Mouse (Mus musculus) midbrain, embryonic 13.5 days (tissue): ENCODE measurements at regions not wholly inside any gene's neighbourhood (a gene's known extent, or its start where the extent isn't known, plus 50 kb on each side); places are given as distances from the start of the nearest gene placed in this dataset.

ENCODE experiments used
- ATAC-seq: fragments of 200-750 bp; cut with Nextera tagmentation; 2 replicates; pipeline ENCODE4 v1.8.0; 2017; ENCODE audit warnings: mild to moderate bottlenecking, moderate TSS enrichment, moderate library complexity
- H3K27ac ChIP-seq: fragments of 300-500 bp; sonication (generic); 2 replicates; pipeline ENCODE4 v1.5.1; 2015; ENCODE audit warnings: inconsistent platforms, mild to moderate bottlenecking, moderate library complexity
- H3K27me3 ChIP-seq: fragments of 300-500 bp; sonication (generic); 2 replicates; pipeline ENCODE4 v1.6.1; 2015; ENCODE audit warnings: mild to moderate bottlenecking, inconsistent platforms
- H3K36me3 ChIP-seq: fragments of 300-500 bp; sonication (generic); 2 replicates; pipeline ENCODE4 v1.6.1; 2015; ENCODE audit warnings: mild to moderate bottlenecking, inconsistent platforms
- H3K4me1 ChIP-seq: fragments of 300-500 bp; sonication (generic); replicated peaks from 2 replicates; pipeline ENCODE4 v1.6.1; 2015; ENCODE audit warnings: inconsistent platforms
- H3K4me2 ChIP-seq: fragments of 300-500 bp; sonication (generic); replicated peaks from 2 replicates; pipeline ENCODE4 v1.6.1; 2015; ENCODE audit warnings: moderate library complexity, mild to moderate bottlenecking, inconsistent platforms
- H3K4me3 ChIP-seq: fragments of 300-500 bp; sonication (generic); replicated peaks from 2 replicates; pipeline ENCODE4 v1.5.1; 2015; ENCODE audit warnings: mild to moderate bottlenecking, inconsistent platforms
- H3K9ac ChIP-seq: fragments of 300-500 bp; sonication (generic); replicated peaks from 2 replicates; pipeline ENCODE4 v1.6.1; 2015; ENCODE audit warnings: mild to moderate bottlenecking, inconsistent platforms
- H3K9me3 ChIP-seq: fragments of 300-500 bp; sonication (generic); 2 replicates; pipeline ENCODE4 v1.6.1; 2016; ENCODE audit warnings: mild to moderate bottlenecking, inconsistent platforms
- WGBS: fragments of 180-500 bp; shearing (Covaris S2); methylation state at CpG from one replicate; pipeline ENCODE4 v1.1.7; 2015; 5-methylcytosine and 5-hydroxymethylcytosine counted together

GRCm38 (mm10) chr6:36058206-36058605 lies 329.7 kb upstream of the Chrm2 start:
- Histone ChIP-seq H3K36me3 (no peaks in the 10 kb centered on the region), H3K4me1 (no peaks in the 10 kb centered on the region), H3K27me3 (no peaks in the 10 kb centered on the region), H3K4me2 (no peak overlapping the region), H3K9ac (no peak overlapping the region), H3K4me3 (no peak overlapping the region), H3K9me3 (no peaks in the 10 kb centered on the region), H3K27ac (no peak overlapping the region)
- no peak for ATAC-seq

GRCm38 (mm10) chr6:36060411-36060810 lies 327.5 kb upstream of the Chrm2 start:
- H3K4me1 ChIP-seq, result no peaks in the 10 kb centered on the region
- no peak overlapping the region for H3K27ac ChIP-seq
- ATAC-seq, result no peak
- 87% methylated on average over 1 of the region's 1 CpGs for WGBS
- no peaks in the 10 kb centered on the region for H3K36me3 ChIP-seq
- no peaks in the 10 kb centered on the region for H3K9me3 ChIP-seq
- no peak overlapping the region for H3K9ac ChIP-seq
- no peak overlapping the region for H3K4me3 ChIP-seq
- no peaks in the 10 kb centered on the region for H3K27me3 ChIP-seq
- no peak overlapping the region for H3K4me2 ChIP-seq

- WGBS, result 96% methylated on average over 1 of the region's 1 CpGs
- ATAC-seq, result no peak
- no peak overlapping the region for H3K4me3 ChIP-seq
- no peaks in the 10 kb centered on the region for H3K27me3 ChIP-seq
- no peaks in the 10 kb centered on the region for H3K4me1 ChIP-seq
- H3K9me3 ChIP-seq, result no peaks in the 10 kb centered on the region
- H3K27ac ChIP-seq, result no peak overlapping the region
- H3K9ac ChIP-seq, result no peak overlapping the region
- H3K36me3 ChIP-seq, result no peaks in the 10 kb centered on the region
- no peak overlapping the region for H3K4me2 ChIP-seq
Measured at GRCm38 (mm10) chr6:36064919-36065318, 323.0 kb upstream of the Chrm2 start.

DNA sequence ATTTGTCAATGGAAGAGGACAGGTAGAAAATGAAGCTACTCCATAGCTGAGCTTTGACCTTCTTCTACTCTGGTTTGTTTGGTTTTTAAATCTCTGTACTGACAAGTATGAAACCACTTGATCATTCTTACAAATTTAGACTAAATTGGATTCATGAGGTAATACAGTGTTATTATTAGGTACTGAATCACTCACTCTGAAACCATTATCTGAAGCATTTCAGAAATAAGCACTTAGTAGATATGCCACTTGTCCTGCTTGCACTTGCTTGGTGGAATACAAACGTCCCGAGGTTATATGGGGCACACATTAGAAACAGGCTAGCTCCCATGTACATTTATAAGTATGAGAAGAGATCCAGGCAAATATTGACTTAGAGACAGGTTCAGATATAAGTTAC lies 319.2 kb upstream of the Chrm2 start:
- no peaks in the 10 kb centered on the region for H3K9me3 ChIP-seq

GRCm38 (mm10) chr6:36079559-36079958 lies 308.3 kb upstream of the Chrm2 start:
- WGBS, result 53% methylated on average over 5 of the region's 5 CpGs
- Histone ChIP-seq H3K4me3 (no peak overlapping the region), H3K9me3 (no peaks in the 10 kb centered on the region), H3K27me3 (no peaks in the 10 kb centered on the region), H3K36me3 (no peaks in the 10 kb centered on the region), H3K9ac (no peak overlapping the region), H3K4me1 (0 out of 2 replicates have a peak, but pooled peaks cover 3% of the 10 kb centered on the region), H3K4me2 (no peak overlapping the region), H3K27ac (no peak overlapping the region)
- peak; percentile 69; the same call in 1 of the 2 replicates for ATAC-seq

More for the DNA sequence above, 319.2 kb upstream of the Chrm2 start:
- ATAC-seq, result no peak
- Histone ChIP-seq H3K4me3 (no peak overlapping the region), H3K27me3 (no peaks in the 10 kb centered on the region), H3K4me1 (no peaks in the 10 kb centered on the region), H3K9ac (no peak overlapping the region), H3K4me2 (no peak overlapping the region), H3K36me3 (no peaks in the 10 kb centered on the region), H3K27ac (no peak overlapping the region)
- WGBS, result 88% methylated on average over 2 of the region's 2 CpGs

GRCm38 (mm10) chr6:36093584-36093983 lies 294.3 kb upstream of the Chrm2 start:
- Histone ChIP-seq H3K9ac (no peak overlapping the region), H3K36me3 (no peaks in the 10 kb centered on the region), H3K4me2 (no peak overlapping the region), H3K4me1 (no peaks in the 10 kb centered on the region), H3K27me3 (no peaks in the 10 kb centered on the region), H3K9me3 (no peaks in the 10 kb centered on the region), H3K27ac (no peak overlapping the region), H3K4me3 (no peak overlapping the region)
- ATAC-seq, result no peak
- WGBS, result 94% methylated on average over 2 of the region's 2 CpGs

- 96% methylated on average over 1 of the region's 1 CpGs for WGBS
- no peak overlapping the region for H3K9ac ChIP-seq
- H3K27ac ChIP-seq, result no peak overlapping the region
- H3K4me3 ChIP-seq, result no peak overlapping the region
- no peaks in the 10 kb centered on the region for H3K4me1 ChIP-seq
- no peak overlapping the region for H3K4me2 ChIP-seq
- H3K27me3 ChIP-seq, result no peaks in the 10 kb centered on the region
- no peaks in the 10 kb centered on the region for H3K36me3 ChIP-seq
- ATAC-seq, result no peak
- H3K9me3 ChIP-seq, result no peaks in the 10 kb centered on the region
Measured at GRCm38 (mm10) chr6:36094075-36094474, 293.8 kb upstream of the Chrm2 start.

GRCm38 (mm10) chr6:36097391-36097790 lies 290.5 kb upstream of the Chrm2 start:
- Histone ChIP-seq H3K36me3 (no peaks in the 10 kb centered on the region), H3K4me3 (no peak overlapping the region), H3K9me3 (no peaks in the 10 kb centered on the region), H3K9ac (no peak overlapping the region), H3K27ac (no peak overlapping the region), H3K4me1 (no peaks in the 10 kb centered on the region), H3K27me3 (no peaks in the 10 kb centered on the region), H3K4me2 (no peak overlapping the region)
- 74% methylated on average over 2 of the region's 2 CpGs for WGBS
- no peak for ATAC-seq

- Histone ChIP-seq H3K27ac (no peak overlapping the region), H3K4me3 (no peak overlapping the region), H3K4me2 (no peak overlapping the region), H3K9ac (no peak overlapping the region), H3K36me3 (no peaks in the 10 kb centered on the region), H3K9me3 (no peaks in the 10 kb centered on the region), H3K27me3 (no peaks in the 10 kb centered on the region), H3K4me1 (no peaks in the 10 kb centered on the region)
- 26% methylated on average over 4 of the region's 4 CpGs for WGBS
- ATAC-seq, result no peak
Measured at GRCm38 (mm10) chr6:36098179-36098578, 289.7 kb upstream of the Chrm2 start.

- H3K4me1 ChIP-seq, result no peaks in the 10 kb centered on the region
- H3K27me3 ChIP-seq, result no peaks in the 10 kb centered on the region
- 84% methylated on average over 1 of the region's 1 CpGs for WGBS
- no peaks in the 10 kb centered on the region for H3K36me3 ChIP-seq
- H3K4me2 ChIP-seq, result no peak overlapping the region
- no peak for ATAC-seq
- no peak overlapping the region for H3K27ac ChIP-seq
- no peaks in the 10 kb centered on the region for H3K9me3 ChIP-seq
- no peak overlapping the region for H3K4me3 ChIP-seq
- H3K9ac ChIP-seq, result no peak overlapping the region
Measured at GRCm38 (mm10) chr6:36108830-36109229, 279.1 kb upstream of the Chrm2 start.

GRCm38 (mm10) chr6:36137223-36137622 lies 250.7 kb upstream of the Chrm2 start:
- Histone ChIP-seq H3K36me3 (no peaks in the 10 kb centered on the region), H3K9ac (no peak overlapping the region), H3K4me2 (no peak overlapping the region), H3K27me3 (no peaks in the 10 kb centered on the region), H3K4me3 (no peak overlapping the region), H3K9me3 (no peaks in the 10 kb centered on the region), H3K27ac (no peak overlapping the region), H3K4me1 (no peaks in the 10 kb centered on the region)
- WGBS, result 92% methylated on average over 1 of the region's 1 CpGs
- ATAC-seq, result no peak

DNA sequence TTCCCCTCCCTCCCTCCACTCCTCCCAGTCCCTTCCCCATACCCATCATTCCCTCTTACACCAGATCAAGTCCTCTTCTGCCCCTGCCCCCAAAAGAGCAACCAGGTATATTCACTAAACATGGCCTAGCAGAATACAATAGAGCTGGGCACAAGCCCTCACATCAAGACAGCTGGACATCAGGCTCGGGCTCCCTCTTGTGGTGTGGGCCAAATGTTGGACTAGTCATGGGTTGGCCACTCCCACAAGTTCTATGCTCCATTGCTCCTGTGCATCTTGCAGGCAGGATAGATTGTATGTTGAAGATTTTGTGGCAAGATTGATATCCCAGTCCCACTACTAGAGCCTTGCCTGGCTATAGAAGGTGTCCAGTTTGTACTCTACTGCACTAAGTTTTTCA lies 240.6 kb upstream of the Chrm2 start:
- no peak overlapping the region for H3K9ac ChIP-seq
- H3K27me3 ChIP-seq, result no peaks in the 10 kb centered on the region
- no peak overlapping the region for H3K27ac ChIP-seq
- ATAC-seq, result no peak
- no peaks in the 10 kb centered on the region for H3K9me3 ChIP-seq
- 89% methylated on average over 1 of the region's 1 CpGs for WGBS
- no peak overlapping the region for H3K4me2 ChIP-seq
- H3K4me1 ChIP-seq, result no peaks in the 10 kb centered on the region
- no peak overlapping the region for H3K4me3 ChIP-seq
- no peaks in the 10 kb centered on the region for H3K36me3 ChIP-seq

GRCm38 (mm10) chr6:36174514-36174913 lies 213.4 kb upstream of the Chrm2 start:
- no peaks in the 10 kb centered on the region for H3K4me1 ChIP-seq
- no peaks in the 10 kb centered on the region for H3K36me3 ChIP-seq

More at GRCm38 (mm10) chr6:36174514-36174913, 213.4 kb upstream of the Chrm2 start:
- no peak overlapping the region for H3K4me3 ChIP-seq
- H3K9me3 ChIP-seq, result no peaks in the 10 kb centered on the region
- no peak for ATAC-seq
- no peak overlapping the region for H3K9ac ChIP-seq
- H3K27ac ChIP-seq, result no peak overlapping the region
- H3K27me3 ChIP-seq, result no peaks in the 10 kb centered on the region
- H3K4me2 ChIP-seq, result no peak overlapping the region
